Mouse (Mus musculus) hematopoietic multipotent progenitor cell, adult 10-12 weeks (in vitro differentiated cells): ENCODE data around the gene Cpsf2. TPM values are rescaled to one million over a fixed set of nuclear protein-coding genes. Genes with fewer than 3 reads are reported as not detected.

Experiments
- polyA plus RNA-seq: library from polyadenylated mRNA; stranded (reverse); fragments of >175 nt; gene quantifications from 2 replicates; pipeline ENCODE4 v1.2.3, GENCODE M21; 2012; ENCODE audit warnings: low replicate concordance

Cpsf2 gene
- polyA plus RNA-seq: 10.9 and 13.9 TPM in 2 replicates

GRCm38 (mm10) chr12:101975601-101976571, at the start of gene Cpsf2:
Gene Cpsf2 (plus strand): TSS chr12:101975988.

GRCm38 (mm10) chr12:101957942-101958544, 17.7 kb upstream of the Cpsf2 start, which contains the start of gene Atxn3:
Gene Atxn3 (minus strand): TSS chr12:101958246.

Other genes with a start within 250 kb of the Cpsf2 start
- 0.26 and 0.39 TPM in 2 replicates for gene Fbln5, start 156.9 kb upstream of the Cpsf2 start, polyA plus RNA-seq
- 4.5 and 12.0 TPM in 2 replicates for gene Trip11, start 62.7 kb upstream of the Cpsf2 start, polyA plus RNA-seq
- gene Atxn3, start 17.7 kb upstream of the Cpsf2 start, polyA plus RNA-seq: 0.59 and 4.2 TPM in 2 replicates
- not detected in 2 replicates for gene Slc24a4, start 152.7 kb downstream of the Cpsf2 start, polyA plus RNA-seq